Mouse (Mus musculus): ENCODE results near the gene Pde1c. TPM values are rescaled to one million over a fixed set of nuclear protein-coding genes. Genes with fewer than 3 reads are reported as not detected.

The Pde1c gene
- polyA plus RNA-seq, 2 experiments: 0.45 to 0.46 TPM

DNA sequence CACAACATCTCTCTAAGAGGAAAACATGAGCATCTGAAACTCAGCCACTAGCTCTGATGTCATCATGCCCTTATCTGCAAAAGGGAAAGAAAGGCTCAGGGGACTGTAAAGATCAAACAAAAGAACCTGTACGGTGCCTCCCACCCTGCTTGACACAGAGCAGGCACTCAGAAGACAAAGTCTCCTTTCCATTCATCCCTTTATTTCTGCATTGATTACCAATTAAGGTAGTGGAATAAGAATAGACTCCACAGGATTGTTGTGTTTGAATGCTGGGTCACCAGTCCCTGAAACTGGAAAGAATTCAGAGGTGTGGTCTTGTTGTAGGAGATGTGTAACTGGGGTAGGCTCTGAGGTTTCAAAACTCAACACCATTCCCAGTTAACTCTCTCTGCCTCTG is 276.7 kb downstream of the Pde1c start:
- H3K36me3 ChIP-seq (replicated peaks; ENCODE audit: control insufficient read depth, insufficient read depth, low read depth): no peaks in the 10 kb centered on the region
- ATAC-seq (ENCODE audit: insufficient read depth): no peak
- H3K27me3 ChIP-seq (ENCODE audit: control insufficient read depth, insufficient read depth, low read length): no peaks in the 10 kb centered on the region
- no peak for DNase-seq (ENCODE audit: low read depth in 3 of 3, low spot score in 3 of 3)
- no peaks in the 10 kb centered on the region for H3K4me1 ChIP-seq (replicated peaks; ENCODE audit: control insufficient read depth in 2 of 2, insufficient read depth in 2 of 2, low read length in 1 of 2)
- H3K9ac ChIP-seq (replicated peaks): no peak overlapping the region
- no peaks in the 10 kb centered on the region for H3K9me3 ChIP-seq (ENCODE audit: control insufficient read depth, low read length)
- H3K4me2 ChIP-seq (ENCODE audit: low read depth): no peak overlapping the region
- no peak overlapping the region for H3K4me3 ChIP-seq (ENCODE audit: insufficient read depth in 1 of 2, low read depth in 2 of 2, low read length in 2 of 2)
- 40% methylated on average over 1 of the region's 1 CpGs for WGBS (ENCODE audit: insufficient replicate concordance)
- H3K27ac ChIP-seq: no peak overlapping the region
- TF ChIP-seq EP300 (IDR thresholded peaks at IDR 0.05; ENCODE audit: low read depth): no peak
- TF ChIP-seq CTCF (IDR thresholded peaks at IDR 0.05; ENCODE audit: low read depth): no peak

DNA sequence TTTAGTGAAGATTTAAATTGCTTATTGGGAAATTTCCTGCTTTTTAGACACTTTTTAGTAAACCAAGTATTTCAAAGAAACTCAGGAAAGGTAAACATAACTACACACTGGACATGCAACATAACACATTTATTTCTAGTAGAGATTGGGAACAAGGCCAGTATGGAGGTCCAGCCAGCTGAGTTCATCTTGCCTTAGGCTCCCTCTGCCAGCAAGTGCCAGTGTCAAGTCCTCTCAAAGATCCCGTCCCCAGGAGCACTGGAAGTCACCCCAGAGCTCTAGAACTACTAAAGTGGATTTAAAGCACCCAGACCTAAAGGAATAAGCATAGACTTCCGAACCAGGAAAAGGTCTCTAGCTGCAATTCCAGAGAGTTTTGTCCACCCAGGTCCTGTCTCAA is 279.6 kb downstream of the Pde1c start:
- Histone ChIP-seq H3K9me3 (ENCODE audit: control insufficient read depth, low read length) (no peaks in the 10 kb centered on the region), H3K9ac (replicated peaks) (no peak overlapping the region), H3K27me3 (ENCODE audit: control insufficient read depth, insufficient read depth, low read length) (no peaks in the 10 kb centered on the region), H3K4me1 (replicated peaks; ENCODE audit: control insufficient read depth in 2 of 2, insufficient read depth in 2 of 2, low read length in 1 of 2) (no peaks in the 10 kb centered on the region), H3K36me3 (replicated peaks; ENCODE audit: control insufficient read depth, insufficient read depth, low read depth) (no peaks in the 10 kb centered on the region), H3K4me3 (ENCODE audit: insufficient read depth in 1 of 2, low read depth in 2 of 2, low read length in 2 of 2) (no peak overlapping the region), H3K4me2 (ENCODE audit: low read depth) (no peak overlapping the region), H3K27ac (no peak overlapping the region)
- DNase-seq (ENCODE audit: low read depth in 3 of 3, low spot score in 3 of 3) (no peak), ATAC-seq (ENCODE audit: insufficient read depth) (no peak)
- TF ChIP-seq EP300 (IDR thresholded peaks at IDR 0.05; ENCODE audit: low read depth) (no peak), CTCF (IDR thresholded peaks at IDR 0.05; ENCODE audit: low read depth) (no peak)
- WGBS (ENCODE audit: insufficient replicate concordance): 36% methylated on average over 2 of the region's 2 CpGs

DNA sequence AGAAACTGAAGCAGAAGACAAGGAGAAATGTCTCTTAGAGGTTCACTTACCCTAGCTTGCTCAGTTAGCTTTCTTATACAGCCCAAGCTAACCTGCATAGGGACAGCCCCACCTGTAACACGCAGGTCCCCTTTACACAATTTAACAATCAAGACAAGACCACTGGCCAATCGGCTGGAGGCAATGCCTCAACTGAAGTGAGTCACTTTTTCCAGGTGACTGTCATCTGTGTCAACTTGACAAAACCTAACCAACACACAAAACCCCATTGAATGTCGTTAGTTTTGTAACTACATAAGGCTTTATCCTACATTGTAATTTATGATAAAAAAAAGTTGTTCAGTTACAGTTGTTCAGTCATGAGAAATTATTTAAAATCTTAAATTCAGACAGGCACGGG is 284.1 kb downstream of the Pde1c start:
- 57% methylated on average over 4 of the region's 4 CpGs for WGBS (ENCODE audit: insufficient replicate concordance)
- no peaks in the 10 kb centered on the region for H3K9me3 ChIP-seq (ENCODE audit: control insufficient read depth, low read length)
- H3K4me1 ChIP-seq (replicated peaks; ENCODE audit: control insufficient read depth in 2 of 2, insufficient read depth in 2 of 2, low read length in 1 of 2): no peaks in the 10 kb centered on the region
- TF ChIP-seq EP300 (IDR thresholded peaks at IDR 0.05; ENCODE audit: low read depth) (no peak), CTCF (IDR thresholded peaks at IDR 0.05; ENCODE audit: low read depth) (no peak)
- H3K4me2 ChIP-seq (ENCODE audit: low read depth): no peak overlapping the region
- no peak overlapping the region for H3K27ac ChIP-seq
- no peak overlapping the region for H3K4me3 ChIP-seq (ENCODE audit: insufficient read depth in 1 of 2, low read depth in 2 of 2, low read length in 2 of 2)
- no peak overlapping the region for H3K9ac ChIP-seq (replicated peaks)
- no peaks in the 10 kb centered on the region for H3K36me3 ChIP-seq (replicated peaks; ENCODE audit: control insufficient read depth, insufficient read depth, low read depth)
- ATAC-seq (ENCODE audit: insufficient read depth): no peak
- DNase-seq (ENCODE audit: low read depth in 3 of 3, low spot score in 3 of 3): no peak
- no peaks in the 10 kb centered on the region for H3K27me3 ChIP-seq (ENCODE audit: control insufficient read depth, insufficient read depth, low read length)

DNA sequence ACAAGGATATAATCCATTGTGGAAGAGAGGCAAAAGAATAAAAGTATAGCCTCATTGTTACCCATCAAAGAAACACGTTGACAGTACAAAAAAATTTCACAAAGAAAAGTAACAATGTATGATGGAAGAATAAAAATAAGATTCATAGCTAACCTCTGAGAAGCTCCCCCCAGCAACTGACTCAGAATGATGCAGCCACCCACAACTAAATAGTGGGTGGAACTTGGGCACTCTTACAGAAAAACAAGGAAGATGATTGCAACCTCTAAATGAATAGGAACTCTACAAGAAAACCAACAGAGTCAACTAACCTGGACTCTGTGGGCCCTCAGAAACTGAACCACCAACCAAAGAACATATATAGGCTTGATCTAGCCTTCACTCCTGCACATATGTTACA is 293.4 kb downstream of the Pde1c start:
- Histone ChIP-seq H3K9me3 (ENCODE audit: control insufficient read depth, low read length) (no peaks in the 10 kb centered on the region), H3K4me3 (ENCODE audit: insufficient read depth in 1 of 2, low read depth in 2 of 2, low read length in 2 of 2) (no peak overlapping the region), H3K36me3 (replicated peaks; ENCODE audit: control insufficient read depth, insufficient read depth, low read depth) (no peaks in the 10 kb centered on the region), H3K27ac (no peak overlapping the region), H3K27me3 (ENCODE audit: control insufficient read depth, insufficient read depth, low read length) (no peaks in the 10 kb centered on the region), H3K4me1 (replicated peaks; ENCODE audit: control insufficient read depth in 2 of 2, insufficient read depth in 2 of 2, low read length in 1 of 2) (no peaks in the 10 kb centered on the region), H3K9ac (replicated peaks) (no peak overlapping the region), H3K4me2 (ENCODE audit: low read depth) (no peak overlapping the region)
- WGBS (ENCODE audit: insufficient replicate concordance): 54% methylated on average over 1 of the region's 1 CpGs
- ATAC-seq (ENCODE audit: insufficient read depth) (no peak), DNase-seq (ENCODE audit: low read depth in 3 of 3, low spot score in 3 of 3) (no peak)
- no peak for TF ChIP-seq EP300 (IDR thresholded peaks at IDR 0.05; ENCODE audit: low read depth)
- TF ChIP-seq CTCF (IDR thresholded peaks at IDR 0.05; ENCODE audit: low read depth): no peak

DNA sequence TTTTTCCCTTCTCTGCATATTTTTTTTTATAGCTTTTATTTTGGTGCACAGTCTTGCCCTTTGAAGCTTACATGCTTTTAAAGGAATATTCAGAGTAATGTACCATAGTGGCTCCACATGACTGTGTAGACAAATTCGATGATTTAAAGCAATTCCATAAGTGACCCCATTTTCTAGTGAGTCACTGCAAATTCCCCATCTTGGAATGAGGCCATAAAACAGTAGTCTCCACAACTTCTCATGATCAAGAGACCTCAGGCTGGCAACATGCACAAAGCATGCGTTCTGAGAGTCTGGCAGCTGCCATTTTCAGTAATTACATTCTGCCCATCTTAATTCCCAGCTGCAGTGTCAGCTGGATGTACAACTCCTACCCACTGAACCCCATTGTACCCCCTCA is 297.2 kb downstream of the Pde1c start:
- 51% methylated on average over 2 of the region's 2 CpGs for WGBS (ENCODE audit: insufficient replicate concordance)
- TF ChIP-seq CTCF (IDR thresholded peaks at IDR 0.05; ENCODE audit: low read depth) (no peak), EP300 (IDR thresholded peaks at IDR 0.05; ENCODE audit: low read depth) (no peak)

More for the DNA sequence above, 297.2 kb downstream of the Pde1c start:
- Histone ChIP-seq H3K9ac (replicated peaks) (no peak overlapping the region), H3K4me3 (ENCODE audit: insufficient read depth in 1 of 2, low read depth in 2 of 2, low read length in 2 of 2) (no peak overlapping the region), H3K27ac (no peak overlapping the region), H3K4me2 (ENCODE audit: low read depth) (no peak overlapping the region), H3K4me1 (replicated peaks; ENCODE audit: control insufficient read depth in 2 of 2, insufficient read depth in 2 of 2, low read length in 1 of 2) (no peaks in the 10 kb centered on the region), H3K27me3 (ENCODE audit: control insufficient read depth, insufficient read depth, low read length) (no peaks in the 10 kb centered on the region), H3K36me3 (replicated peaks; ENCODE audit: control insufficient read depth, insufficient read depth, low read depth) (no peaks in the 10 kb centered on the region), H3K9me3 (ENCODE audit: control insufficient read depth, low read length) (no peaks in the 10 kb centered on the region)
- DNase-seq (ENCODE audit: low read depth in 3 of 3, low spot score in 3 of 3) (no peak), ATAC-seq (ENCODE audit: insufficient read depth) (no peak)
